Mouse (Mus musculus): Measurements from ENCODE around the gene Gm20388.

The Gm20388 gene

GRCm38 (mm10) chr8:120437666-120438395, 527.2 kb downstream of the Gm20388 start:
- DNase-seq (ENCODE audit: low spot score): no peak

GRCm38 (mm10) chr8:120439309-120439708, 528.7 kb downstream of the Gm20388 start:
- no peak for DNase-seq (ENCODE audit: low spot score)

- DNase-seq (ENCODE audit: low spot score): no peak
Measured at GRCm38 (mm10) chr8:120440739-120441138, 530.1 kb downstream of the Gm20388 start.

- no peak for DNase-seq (ENCODE audit: low spot score)
Measured at GRCm38 (mm10) chr8:120441637-120442036, 531.0 kb downstream of the Gm20388 start.

- DNase-seq (ENCODE audit: low spot score): no peak
Measured at GRCm38 (mm10) chr8:120442306-120443003, 531.8 kb downstream of the Gm20388 start.

- no peak for DNase-seq (ENCODE audit: low spot score)
Measured at GRCm38 (mm10) chr8:120445249-120445648, 534.6 kb downstream of the Gm20388 start.

- no peak for DNase-seq (ENCODE audit: low spot score)
Measured at GRCm38 (mm10) chr8:120448131-120448530, 537.5 kb downstream of the Gm20388 start.

GRCm38 (mm10) chr8:120449139-120449538, 538.5 kb downstream of the Gm20388 start:
- no peak for DNase-seq (ENCODE audit: low spot score)

- DNase-seq (ENCODE audit: low spot score): no peak
Measured at GRCm38 (mm10) chr8:120449608-120450031, 539.0 kb downstream of the Gm20388 start.

GRCm38 (mm10) chr8:120452111-120452510, 541.5 kb downstream of the Gm20388 start:
- DNase-seq (ENCODE audit: low spot score): no peak

GRCm38 (mm10) chr8:120454404-120454803, 543.8 kb downstream of the Gm20388 start:
- no peak for DNase-seq (ENCODE audit: low spot score)

GRCm38 (mm10) chr8:120460375-120460774, 549.7 kb downstream of the Gm20388 start:
- DNase-seq (ENCODE audit: low spot score): no peak

- DNase-seq (ENCODE audit: low spot score): no peak
Measured at GRCm38 (mm10) chr8:120462119-120462551, 551.5 kb downstream of the Gm20388 start.

GRCm38 (mm10) chr8:120462611-120463010, 552.0 kb downstream of the Gm20388 start:
- no peak for DNase-seq (ENCODE audit: low spot score)

- DNase-seq (ENCODE audit: low spot score): no peak
Measured at GRCm38 (mm10) chr8:120463918-120464584, 553.4 kb downstream of the Gm20388 start.

GRCm38 (mm10) chr8:120464585-120464937, 553.9 kb downstream of the Gm20388 start:
- no peak for DNase-seq (ENCODE audit: low spot score)

- DNase-seq (ENCODE audit: low spot score): no peak
Measured at GRCm38 (mm10) chr8:120465710-120466109, 555.1 kb downstream of the Gm20388 start.

- DNase-seq (ENCODE audit: low spot score): no peak
Measured at GRCm38 (mm10) chr8:120466266-120466665, 555.6 kb downstream of the Gm20388 start.

- no peak for DNase-seq (ENCODE audit: low spot score)
Measured at GRCm38 (mm10) chr8:120467598-120467997, 557.0 kb downstream of the Gm20388 start.

- no peak for DNase-seq (ENCODE audit: low spot score)
Measured at GRCm38 (mm10) chr8:120470170-120470569, 559.5 kb downstream of the Gm20388 start.

- no peak for DNase-seq (ENCODE audit: low spot score)
Measured at GRCm38 (mm10) chr8:120471166-120471565, 560.5 kb downstream of the Gm20388 start.

GRCm38 (mm10) chr8:120471752-120472151, 561.1 kb downstream of the Gm20388 start:
- no peak for DNase-seq (ENCODE audit: low spot score)

GRCm38 (mm10) chr8:120472230-120472629, 561.6 kb downstream of the Gm20388 start:
- DNase-seq (ENCODE audit: low spot score): no peak

All from ovary, postnatal 14 days (tissue).